Mouse (Mus musculus) heart, postnatal 10 days (tissue): ENCODE results near the gene Npas3. TPM values are rescaled to one million over a fixed set of nuclear protein-coding genes. Genes with fewer than 3 reads are reported as not detected.
A peak's percentile ranks its signal among the peaks of the same experiment; 100 is the strongest.

ENCODE experiments used
- DNase-seq, 2 experiments: peaks; one replicate each; pipeline ENCODE4 v3.0.0; 2021
- intact Hi-C: fragments of 180-260 bp; cut with DNase I; formaldehyde crosslinking; loops from one replicate; pipeline ENCODE4 v1.15.1; 2025
- total RNA-seq, 2 experiments: library from RNA; stranded (reverse); gene quantifications; 2 replicates each; pipeline ENCODE4 v1.2.3; 2021

Gene Npas3
- total RNA-seq, 2 experiments from 2014 or later: 1.9 to 2.0 TPM

DNA sequence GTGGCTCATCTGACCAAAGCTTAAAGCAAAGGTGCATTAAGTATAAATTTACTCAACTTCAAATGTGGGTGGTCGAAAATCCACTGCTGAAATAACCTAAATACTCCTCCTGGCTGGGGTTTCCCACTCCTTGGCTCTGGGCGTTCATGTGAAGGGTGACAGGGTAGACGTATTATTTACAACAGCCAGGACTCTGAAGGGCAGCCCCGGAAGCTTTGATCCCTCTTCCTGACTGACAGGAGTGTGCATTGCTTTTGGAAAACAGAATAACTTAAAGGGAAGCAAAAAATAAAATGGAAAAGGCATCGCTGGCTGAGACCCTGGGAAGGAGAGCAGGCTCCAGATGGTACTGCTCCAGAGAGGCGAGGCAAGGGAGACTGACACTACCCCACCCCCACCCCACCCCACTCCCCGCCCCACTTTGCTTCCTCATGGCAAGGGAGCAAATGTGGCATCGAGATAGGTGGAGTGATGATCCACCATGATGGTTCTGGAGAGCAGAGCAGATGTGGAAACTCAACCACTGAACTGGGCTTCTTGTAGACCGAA lies 794.6 kb downstream of the Npas3 start:
- intact Hi-C loops: no loop called here
- DNase-seq: no peak

DNA sequence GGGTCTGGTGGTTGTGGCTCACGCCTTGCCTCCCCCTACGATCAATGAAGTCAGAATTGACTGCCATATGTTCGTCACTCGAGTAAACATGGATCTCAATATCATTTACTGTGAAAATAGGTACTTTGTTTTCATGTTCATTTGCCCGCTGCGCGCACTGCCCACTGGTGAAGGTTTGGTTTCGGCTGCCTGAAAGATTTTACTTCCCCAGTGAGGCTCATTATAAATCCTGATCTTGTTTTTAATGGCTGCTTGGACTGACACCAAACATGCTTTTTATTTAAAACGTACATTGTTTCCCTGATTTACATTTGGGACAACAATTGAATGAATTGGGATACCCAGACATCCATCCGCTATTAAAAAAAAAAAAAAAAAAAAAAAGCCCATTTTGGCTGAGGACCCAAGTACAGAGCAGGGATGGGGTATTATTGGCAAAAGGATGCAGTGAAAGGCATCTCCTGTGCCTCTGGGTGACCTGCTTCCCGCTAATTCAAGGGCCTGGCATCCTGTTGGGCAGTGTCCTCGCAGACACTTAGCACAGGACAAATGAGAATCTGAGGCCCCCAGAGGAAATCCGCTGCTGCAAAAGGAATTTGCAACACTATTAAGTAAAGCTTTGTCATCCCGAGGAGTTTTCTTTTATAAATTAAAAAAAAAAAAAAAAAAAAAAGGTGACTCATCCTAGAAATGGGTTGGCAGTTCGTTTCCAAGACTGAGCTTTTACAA lies 796.3 kb downstream of the Npas3 start:
- no peak for DNase-seq
- intact Hi-C loops: no loop called here

DNA sequence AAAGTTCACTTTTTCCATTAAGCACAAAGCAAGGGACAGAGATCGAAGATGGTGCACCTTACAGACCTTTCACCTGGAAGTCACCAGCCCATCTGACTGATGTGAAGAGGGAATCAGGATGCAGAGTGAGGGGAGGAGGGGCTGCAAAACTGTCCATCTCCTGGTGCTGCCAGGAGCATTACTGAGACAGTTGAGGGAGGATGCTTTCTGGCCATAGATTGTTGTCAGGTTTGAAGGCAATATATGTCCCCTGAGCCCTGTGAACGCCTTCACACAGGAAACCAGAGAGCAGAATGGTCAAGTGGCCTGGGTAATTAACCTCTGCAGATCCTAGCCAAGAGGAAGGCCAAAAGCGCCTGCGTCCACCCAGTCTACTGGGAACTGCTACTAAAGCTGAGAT lies 796.9 kb downstream of the Npas3 start:
- DNase-seq: no peak
- intact Hi-C loops: no loop called here

DNA sequence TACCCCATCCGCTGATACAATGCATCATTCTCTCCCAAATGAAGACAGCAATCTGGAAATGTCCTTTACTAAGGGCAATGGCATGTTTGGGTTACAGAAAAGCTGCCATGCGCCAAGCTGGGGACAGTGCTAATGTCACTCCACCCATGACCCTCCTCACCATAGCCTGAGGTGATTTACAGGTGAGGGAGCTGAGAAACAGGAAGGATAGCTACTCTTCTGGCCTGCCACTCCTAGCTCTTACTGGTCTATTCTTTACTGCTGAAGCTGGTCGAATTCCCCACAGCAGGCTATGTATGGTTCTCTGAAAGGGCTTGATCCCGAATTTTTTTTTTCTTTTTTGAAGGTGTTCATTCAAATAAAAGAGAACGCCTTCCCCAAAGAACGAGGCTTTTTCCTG lies 798.3 kb downstream of the Npas3 start:
- intact Hi-C loops: no loop called here
- DNase-seq: no peak

DNA sequence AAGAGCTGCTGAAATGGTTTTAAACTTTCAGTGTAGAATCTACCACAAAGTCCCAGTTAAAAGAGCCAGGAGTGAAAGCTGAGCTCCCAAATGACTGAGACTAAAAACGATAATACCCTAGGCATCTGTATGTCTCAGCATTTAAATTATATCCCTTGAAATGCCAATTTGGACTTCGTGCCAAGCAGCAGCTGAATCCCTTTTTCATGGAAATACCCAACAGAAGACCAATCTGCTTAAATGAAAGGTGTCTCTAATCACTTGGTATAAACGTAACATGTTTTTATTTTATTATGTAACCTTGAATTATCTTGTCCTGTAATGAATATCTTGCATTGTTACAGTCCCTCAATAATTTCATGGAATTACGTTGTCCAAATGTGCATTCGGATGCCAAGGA lies 799.6 kb downstream of the Npas3 start:
- intact Hi-C loops: no loop called here
- DNase-seq: no peak

DNA sequence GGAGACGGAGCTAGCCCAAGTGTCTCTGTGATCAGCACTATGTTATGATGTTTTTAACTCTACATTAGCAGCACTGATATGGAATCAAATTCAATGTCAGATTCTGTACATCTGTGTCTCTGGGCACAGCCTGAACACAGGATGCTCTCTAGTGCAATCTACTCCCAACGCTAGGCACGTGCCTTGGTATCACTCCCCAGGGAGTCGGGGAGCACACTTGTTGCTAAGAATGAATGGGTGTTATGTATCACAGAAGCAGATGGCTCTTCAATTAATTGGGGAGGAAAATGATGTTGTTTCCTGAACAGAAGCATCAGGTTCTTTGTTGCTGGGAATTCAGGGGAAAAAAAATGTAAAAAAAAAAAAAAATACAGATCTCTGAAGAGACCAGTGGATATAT lies 801.4 kb downstream of the Npas3 start:
- no peak for DNase-seq
- intact Hi-C loops: no loop called here

DNA sequence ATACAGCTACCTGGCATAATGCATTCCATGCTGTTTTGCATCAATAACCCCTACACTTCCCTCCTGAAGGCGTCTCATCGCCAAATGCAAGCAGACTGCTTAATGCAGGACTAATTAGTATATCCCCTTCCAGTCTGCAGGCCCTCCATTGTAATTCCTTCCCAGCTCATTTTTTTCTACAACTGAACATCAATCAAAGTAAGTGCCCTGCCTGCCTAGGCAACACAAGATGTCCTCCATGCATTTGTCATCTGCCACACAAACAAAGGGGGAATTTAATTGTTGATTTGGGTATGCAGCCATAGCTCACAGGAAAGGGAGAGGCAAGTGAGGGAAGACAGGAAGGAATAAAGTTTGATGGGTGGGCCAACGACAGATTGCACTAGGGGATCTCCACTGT lies 804.5 kb downstream of the Npas3 start:
- DNase-seq: no peak
- intact Hi-C loops: no loop called here

DNA sequence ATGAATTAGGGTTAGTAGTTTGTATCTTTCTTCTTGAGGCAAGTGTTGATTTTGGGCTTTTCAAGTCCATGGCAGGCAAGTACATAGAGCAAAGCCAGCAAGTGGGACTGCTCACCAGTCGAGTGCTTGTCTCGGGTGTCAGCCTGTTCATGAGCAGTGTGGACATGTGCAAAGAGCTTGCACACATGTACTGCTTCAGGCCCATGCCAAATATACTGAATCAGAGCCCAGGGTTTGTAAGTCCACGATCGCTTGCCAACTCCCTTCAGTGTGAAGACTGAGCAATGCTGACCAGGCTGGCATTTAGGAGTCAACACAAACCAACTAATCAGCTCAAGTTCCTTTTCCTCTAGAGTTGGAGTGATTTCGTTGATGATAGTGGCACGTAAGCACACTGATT lies 805.1 kb downstream of the Npas3 start:
- intact Hi-C loops: no loop called here
- no peak for DNase-seq

DNA sequence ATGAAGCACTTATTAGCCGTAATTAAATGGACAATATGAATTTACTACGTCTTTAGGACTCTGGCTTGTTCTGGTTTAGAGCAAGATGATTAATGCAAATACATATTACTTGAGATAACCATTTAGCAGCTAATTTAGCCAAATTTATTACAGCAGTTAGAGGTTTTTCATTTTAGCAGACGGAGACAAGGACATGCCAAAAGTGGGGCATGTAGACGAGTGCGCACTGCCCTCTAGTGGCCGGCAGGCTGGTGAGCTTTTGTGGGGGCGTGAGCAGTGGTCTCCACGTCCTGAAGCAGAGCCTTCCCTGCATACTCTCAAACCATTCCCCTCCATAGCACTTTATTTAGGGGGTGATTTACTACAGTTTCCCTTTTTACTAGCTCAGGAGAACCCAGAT lies 812.3 kb downstream of the Npas3 start:
- peak; percentile 75 to 87 for DNase-seq
- intact Hi-C loops: loop anchor here (2.0 to 10.0 kb wide), 4 partner anchors 68 to 1150 kb away; no protein-coding TSS in a partner anchor

DNA sequence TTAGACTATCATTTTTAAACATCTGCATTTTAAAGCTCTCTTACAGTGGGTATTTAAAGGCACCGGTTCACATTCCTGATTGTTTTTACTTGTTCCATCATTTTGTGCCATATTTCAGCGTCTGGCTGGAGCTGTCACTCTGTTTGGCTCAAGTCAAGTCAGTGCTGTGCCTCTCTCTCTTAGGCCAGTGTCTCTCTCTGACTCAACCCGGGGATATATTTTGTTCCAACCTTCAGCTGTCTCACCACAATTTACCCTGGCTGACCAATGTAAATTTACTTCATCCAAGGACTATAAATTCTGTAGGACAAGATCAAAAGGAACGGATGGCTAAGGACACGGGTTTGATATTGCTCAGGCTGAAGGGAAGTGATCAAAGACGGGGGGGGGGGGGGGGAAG lies 812.7 kb downstream of the Npas3 start:
- intact Hi-C loops: loop anchor here (2.0 to 10.0 kb wide), 4 partner anchors 68 to 1150 kb away; no protein-coding TSS in a partner anchor
- no peak for DNase-seq

DNA sequence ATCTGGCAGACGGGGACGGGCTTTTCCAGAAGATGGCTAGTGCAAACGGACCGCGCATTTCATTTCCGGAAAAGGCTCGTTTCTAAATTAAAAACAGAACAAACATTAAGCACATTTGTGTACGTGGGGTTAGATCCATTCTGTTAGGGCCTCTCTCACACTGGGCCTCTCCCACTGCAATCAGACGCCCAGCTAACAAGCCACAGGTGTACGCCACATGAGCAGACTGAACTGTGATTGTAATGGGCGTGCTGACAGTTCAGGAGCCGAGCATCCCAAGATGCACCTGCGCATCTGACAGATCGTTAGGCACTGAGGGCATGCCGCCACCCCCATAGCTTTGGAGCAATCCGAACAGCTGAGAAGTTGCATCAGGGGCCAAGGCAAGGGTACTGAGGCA lies 816.5 kb downstream of the Npas3 start:
- no peak for DNase-seq
- intact Hi-C loops: loop anchor here (5.0 to 10.0 kb wide), 2 partner anchors 810 to 1023 kb away; no protein-coding TSS in a partner anchor

DNA sequence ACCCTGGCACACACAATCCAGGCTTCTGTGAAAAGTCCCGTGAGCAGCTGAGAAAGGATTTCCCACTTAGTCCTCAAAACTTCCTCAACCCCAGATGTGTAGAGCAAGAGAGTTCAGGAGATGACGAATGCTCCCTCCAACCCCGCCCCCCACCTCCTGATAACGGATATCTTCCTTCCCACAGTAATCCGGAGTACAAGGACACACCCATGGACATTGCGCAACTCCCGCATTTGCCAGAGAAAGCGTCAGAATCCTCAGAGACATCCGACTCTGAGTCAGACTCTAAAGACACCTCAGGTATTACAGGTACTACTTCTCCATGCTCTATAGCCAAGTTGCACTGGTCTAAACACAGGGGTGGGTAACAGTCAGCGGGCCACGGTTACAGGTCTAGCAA lies 817.1 kb downstream of the Npas3 start:
- no peak for DNase-seq
- intact Hi-C loops: loop anchor here (10.0 kb wide), 1 partner anchor 811 kb away; no protein-coding TSS in a partner anchor

DNA sequence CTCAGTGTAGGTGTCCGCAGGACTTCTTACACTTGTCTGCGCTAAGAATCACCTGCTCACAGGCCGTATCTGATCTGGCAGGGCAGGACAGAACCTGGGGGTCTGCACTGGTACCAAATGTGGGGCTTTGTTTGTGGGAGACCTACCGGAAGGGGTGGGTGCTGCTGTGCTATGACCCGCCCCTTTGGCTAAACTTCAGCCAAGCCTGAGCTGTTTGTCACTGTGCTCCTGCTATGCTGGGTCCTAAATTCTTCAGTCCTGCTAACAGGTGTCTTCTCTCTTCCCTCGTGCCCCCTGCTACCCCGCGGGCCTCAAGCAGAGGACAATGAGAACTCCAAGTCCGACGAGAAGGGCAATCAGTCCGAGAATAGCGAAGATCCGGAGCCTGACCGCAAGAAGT lies 818.9 kb downstream of the Npas3 start:
- DNase-seq: no peak
- intact Hi-C loops: loop anchor here (10.0 kb wide), 1 partner anchor 813 kb away; no protein-coding TSS in a partner anchor

DNA sequence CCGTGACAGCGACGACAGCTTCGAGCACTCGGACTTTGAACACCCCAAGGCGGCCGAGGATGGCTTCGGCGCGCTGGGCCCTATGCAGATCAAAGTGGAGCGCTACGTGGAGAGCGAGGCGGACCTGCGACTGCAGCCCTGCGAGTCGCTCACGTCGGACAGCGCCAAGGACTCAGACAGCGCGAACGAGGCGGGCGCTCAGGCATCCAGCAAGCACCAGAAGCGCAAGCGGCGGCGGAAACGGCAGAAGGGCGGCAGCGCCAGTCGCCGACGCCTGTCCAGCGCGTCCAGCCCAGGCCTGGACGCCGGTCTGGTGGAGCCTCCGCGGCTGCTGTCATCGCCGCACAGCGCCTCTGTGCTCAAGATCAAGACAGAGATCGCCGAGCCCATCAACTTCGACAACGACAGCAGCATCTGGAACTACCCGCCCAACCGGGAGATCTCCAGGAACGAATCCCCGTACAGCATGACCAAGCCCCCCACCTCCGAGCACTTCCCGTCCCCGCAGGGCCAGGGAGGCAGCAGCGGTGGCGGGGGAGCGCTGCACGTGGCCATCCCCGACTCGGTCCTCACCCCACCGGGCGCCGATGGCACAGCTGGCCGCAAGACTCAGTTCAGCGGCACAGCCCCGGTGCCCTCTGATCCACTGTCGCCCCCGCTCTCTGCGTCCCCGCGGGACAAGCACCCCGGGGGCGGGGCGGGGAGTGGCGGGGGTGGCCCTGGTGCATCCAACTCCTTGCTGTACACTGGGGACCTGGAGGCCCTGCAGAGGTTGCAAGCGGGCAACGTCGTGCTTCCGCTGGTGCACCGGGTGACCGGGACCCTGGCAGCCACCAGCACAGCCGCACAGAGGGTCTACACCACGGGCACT lies 819.6 kb downstream of the Npas3 start:
- peak; percentile 57 to 59 for DNase-seq
- intact Hi-C loops: loop anchor here (10.0 kb wide), 1 partner anchor 813 kb away; no protein-coding TSS in a partner anchor

DNA sequence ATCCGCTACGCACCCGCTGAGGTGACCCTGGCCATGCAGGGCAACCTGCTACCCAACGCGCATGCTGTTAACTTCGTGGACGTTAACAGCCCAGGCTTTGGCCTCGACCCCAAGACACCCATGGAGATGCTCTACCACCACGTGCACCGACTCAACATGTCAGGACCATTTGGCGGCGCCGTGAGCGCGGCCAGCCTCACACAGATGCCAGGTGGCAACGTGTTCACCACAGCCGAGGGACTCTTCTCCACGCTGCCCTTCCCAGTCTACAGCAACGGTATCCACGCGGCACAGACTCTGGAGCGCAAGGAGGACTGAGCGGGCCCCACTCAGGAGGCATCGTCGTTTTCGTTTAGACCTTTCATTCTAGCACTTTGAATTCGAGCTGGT lies 820.3 kb downstream of the Npas3 start:
- intact Hi-C loops: loop anchor here (10.0 kb wide), 1 partner anchor 814 kb away; no protein-coding TSS in a partner anchor
- DNase-seq: no peak

DNA sequence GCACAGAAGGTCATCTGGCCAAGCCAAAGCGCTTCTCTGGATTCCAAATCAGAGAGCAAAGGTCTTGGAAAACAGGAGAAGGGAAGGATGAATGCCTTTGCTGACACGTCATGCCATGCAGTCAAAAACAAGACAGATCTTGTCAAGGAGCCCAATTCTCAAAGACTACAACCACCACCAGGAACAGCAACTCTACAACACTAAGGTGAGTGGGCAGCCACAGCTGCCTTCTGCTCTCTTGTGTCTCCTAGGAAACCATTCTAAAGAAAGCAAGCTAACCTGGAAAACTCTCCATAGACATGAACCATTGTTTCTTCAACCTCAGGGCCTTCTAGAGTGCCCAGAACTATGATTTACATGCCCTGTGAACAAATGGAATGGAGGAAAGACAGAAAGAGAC lies 825.5 kb downstream of the Npas3 start:
- intact Hi-C loops: no loop called here
- DNase-seq: no peak

DNA sequence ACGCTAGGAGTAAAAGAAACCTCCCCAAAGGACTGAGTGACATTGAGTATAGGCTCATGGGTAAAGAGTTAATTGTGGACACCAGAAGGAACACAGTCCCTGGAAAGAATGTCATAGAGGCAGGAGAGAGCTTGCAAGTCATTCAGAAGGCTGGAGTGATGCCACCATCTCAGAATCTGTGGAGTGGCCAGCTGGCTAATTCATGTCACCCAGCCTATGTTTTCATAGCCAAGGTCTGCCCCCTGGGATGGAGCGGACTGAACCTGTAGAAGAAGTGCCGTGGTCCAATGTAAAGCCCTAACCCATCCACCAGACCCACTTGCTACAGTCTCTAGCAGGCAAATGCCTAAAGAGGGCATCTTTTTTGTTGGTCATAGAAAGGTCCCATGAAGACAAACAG lies 832.5 kb downstream of the Npas3 start:
- no peak for DNase-seq
- intact Hi-C loops: no loop called here

DNA sequence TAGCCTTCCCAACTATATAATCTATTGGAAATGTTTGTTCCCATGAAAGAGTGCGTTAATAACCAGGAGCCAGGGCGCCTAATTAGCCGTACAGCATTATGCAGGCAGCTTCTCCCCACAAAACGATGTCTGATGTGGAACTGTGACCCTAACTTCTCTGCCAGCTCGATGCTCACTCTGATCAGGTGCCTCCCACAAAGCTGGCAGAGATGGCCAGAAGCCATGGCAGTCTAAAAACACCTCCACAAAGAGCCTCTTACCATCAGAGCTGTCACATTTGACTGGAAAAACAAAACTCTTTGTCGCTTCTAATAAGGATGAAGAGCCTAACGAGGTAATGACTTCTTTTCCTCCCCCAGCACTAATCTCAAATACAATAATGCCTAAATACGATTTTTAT lies 845.3 kb downstream of the Npas3 start:
- DNase-seq: no peak
- intact Hi-C loops: no loop called here

DNA sequence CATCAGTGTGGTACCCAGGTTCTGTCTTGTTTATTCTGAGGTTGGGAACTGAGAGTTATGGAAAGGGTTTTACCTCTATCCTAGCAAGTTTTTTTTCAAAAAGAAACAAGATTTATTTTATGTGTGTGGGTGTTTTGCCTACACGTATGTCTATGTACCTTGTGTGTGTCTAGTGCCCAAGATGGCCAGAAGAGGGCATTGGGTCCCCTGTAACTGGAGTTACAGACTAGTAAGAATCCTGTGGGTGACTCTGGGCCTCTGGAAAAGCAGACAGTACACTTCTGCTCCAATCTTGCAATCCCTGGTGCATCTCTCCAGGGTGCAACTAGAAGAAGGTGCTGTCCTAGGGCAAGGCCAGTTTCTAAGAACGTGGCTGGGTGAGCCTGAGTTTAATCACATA lies 848.0 kb downstream of the Npas3 start:
- intact Hi-C loops: no loop called here
- no peak for DNase-seq

DNA sequence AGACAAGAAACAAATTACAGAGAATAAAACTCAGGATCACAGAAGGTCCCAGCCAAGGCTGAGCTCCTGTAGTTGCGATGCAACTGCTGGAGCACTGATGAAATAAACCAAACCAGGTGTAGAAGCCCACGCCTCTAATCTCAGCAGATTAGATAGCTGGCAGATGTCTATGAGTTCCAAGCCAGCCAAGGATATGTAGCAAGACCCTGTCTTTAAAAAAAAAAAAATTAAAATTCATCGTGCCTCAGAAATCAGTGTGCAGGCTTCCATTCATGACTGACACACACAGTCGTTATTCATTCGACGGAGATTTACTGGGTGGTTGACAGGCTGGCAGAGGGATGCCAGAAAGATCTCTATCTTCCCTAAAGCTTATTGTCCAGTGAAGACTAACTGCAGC lies 849.7 kb downstream of the Npas3 start:
- DNase-seq: no peak
- intact Hi-C loops: loop anchor here (2.0 kb wide), 1 partner anchor 449 kb away; no protein-coding TSS in a partner anchor

DNA sequence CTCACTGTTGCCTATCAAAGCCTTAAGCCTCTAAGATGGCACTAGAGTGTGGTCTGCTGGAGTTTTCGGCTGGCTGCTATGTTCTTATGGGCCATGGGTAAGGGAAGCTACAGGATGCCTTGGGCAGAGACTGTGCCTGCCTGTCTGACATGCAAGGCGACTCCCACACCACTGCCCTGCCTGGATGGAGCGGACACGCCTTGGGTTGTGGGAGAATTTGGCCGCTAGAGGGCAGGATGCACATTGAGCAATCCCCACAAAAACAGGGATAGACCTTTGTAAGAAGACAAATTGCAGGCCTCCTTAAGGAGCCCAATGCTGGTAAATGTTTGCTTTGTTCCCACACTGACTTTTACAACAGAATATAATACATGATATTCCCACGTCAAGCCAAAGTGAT lies 850.3 kb downstream of the Npas3 start:
- intact Hi-C loops: loop anchor here (1.0 to 2.0 kb wide), 2 partner anchors 391 to 448 kb away; no protein-coding TSS in a partner anchor
- DNase-seq: peak; percentile 80 to 87
